26 mouse cellular contexts compared by ENCODE assay signal in the genomic region with DNA sequence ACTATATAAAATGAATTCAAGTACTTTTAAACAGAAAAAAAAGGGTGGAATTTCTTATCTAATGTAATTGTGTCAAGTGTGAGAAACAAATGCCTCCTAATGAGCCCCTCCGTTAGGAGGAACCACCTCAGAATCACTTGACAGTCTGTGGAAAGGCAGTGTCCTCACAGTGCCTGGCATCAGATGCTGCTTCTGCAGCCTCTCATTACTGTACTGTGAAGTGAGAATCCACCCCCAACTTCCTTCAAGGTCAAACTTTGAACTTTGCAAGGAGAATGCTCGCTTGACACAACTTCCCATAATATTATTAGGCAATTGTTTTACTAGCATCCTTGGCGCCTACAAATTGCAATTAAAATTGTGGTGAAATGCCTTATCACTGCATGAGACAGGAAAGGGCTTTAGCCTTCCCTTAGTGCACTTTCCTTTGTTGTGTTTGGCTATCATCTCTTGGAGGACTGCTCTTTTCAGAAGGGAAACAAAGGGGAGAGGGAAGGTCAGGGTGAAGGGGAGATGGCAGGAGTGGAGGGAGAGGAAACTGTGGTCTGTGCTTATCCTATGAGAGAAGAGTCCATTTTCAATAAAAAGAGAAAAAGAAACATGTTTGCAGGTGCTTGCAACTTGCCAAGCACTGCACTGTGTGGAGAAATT. TPM values are rescaled to one million over a fixed set of nuclear protein-coding genes. Genes with fewer than 3 reads are reported as not detected.
DNase-seq lines count a peak whose midpoint lies in the region; ATAC-seq and TF ChIP-seq lines count a peak whose summit lies in the region.
"Had no signal": no experiment of that assay in that cellular context is flagged by ENCODE, and none has a peak within 500 bp of the region (broad histone marks: within the 10 kb centered on the region; RNA-seq: fewer than 3 reads in every experiment).

No protein-coding gene starts in this region.

- H3K36me3 ChIP-seq in heart, embryonic 10.5 days, result no peaks in the 10 kb centered on the region
- H3K36me3 ChIP-seq in lung, embryonic 14.5 days (ENCODE audit: insufficient read depth), result no peaks in the 10 kb centered on the region
- H3K36me3 ChIP-seq: hindbrain, embryonic 12.5 days; limb, embryonic 10.5 days; lung, embryonic 15.5 days; midbrain, embryonic 15.5 days had no signal

- no peak overlapping the region for H3K4me3 ChIP-seq in heart, embryonic 10.5 days
- no peak overlapping the region for H3K4me3 ChIP-seq in lung, embryonic 14.5 days (ENCODE audit: low read depth, low read length)
- H3K4me3 ChIP-seq: hindbrain, embryonic 12.5 days; limb, embryonic 10.5 days; lung, embryonic 15.5 days; midbrain, embryonic 15.5 days had no signal

- no peaks in the 10 kb centered on the region for H3K9me3 ChIP-seq in heart, embryonic 10.5 days
- no peaks in the 10 kb centered on the region for H3K9me3 ChIP-seq in lung, embryonic 14.5 days (ENCODE audit: low read depth, low read length)
- H3K9me3 ChIP-seq: hindbrain, embryonic 12.5 days; limb, embryonic 10.5 days; lung, embryonic 15.5 days; midbrain, embryonic 15.5 days had no signal

- TF ChIP-seq CTCF in lung, embryonic 14.5 days (IDR thresholded peaks at IDR 0.05; ENCODE audit: low read depth), result no peak

- peaks cover 10% of the 10 kb centered on the region for H3K4me1 ChIP-seq in heart, embryonic 10.5 days
- H3K4me1 ChIP-seq in lung, embryonic 14.5 days (ENCODE audit: insufficient read depth), result no peaks in the 10 kb centered on the region
- H3K4me1 ChIP-seq: hindbrain, embryonic 12.5 days; lung, embryonic 15.5 days; midbrain, embryonic 15.5 days had no signal

- no peaks in the 10 kb centered on the region for H3K27me3 ChIP-seq in heart, embryonic 10.5 days (ENCODE audit: insufficient read depth, poor library complexity, severe bottlenecking)
- H3K27me3 ChIP-seq in lung, embryonic 14.5 days (ENCODE audit: insufficient read depth, low read length), result no peaks in the 10 kb centered on the region
- H3K27me3 ChIP-seq: hindbrain, embryonic 12.5 days; lung, embryonic 15.5 days; midbrain, embryonic 15.5 days had no signal

- 0 out of 2 replicates have a peak, but pooled peaks have one; percentile 37 for ATAC-seq in lung, embryonic 14.5 days (ENCODE audit: insufficient read depth)
- ATAC-seq: activated CD4-positive, CD25-positive, alpha-beta regulatory T cell, adult 4 months; midbrain, embryonic 15.5 days had no signal

- no peak for DNase-seq in heart, embryonic 10.5 days (ENCODE audit: low spot score)
- DNase-seq in heart, postnatal 25 days (ENCODE audit: low spot score), result no peak
- DNase-seq in lung, embryonic 14.5 days, result no peak
- DNase-seq in lung, postnatal 36 days, result no peak
- DNase-seq in heart, postnatal 10 days, result peak; percentile 18 to 21
- DNase-seq in left cerebral cortex, adult 8-10 months (ENCODE audit: low spot score in 2 of 2), result no peak
- DNase-seq in right cerebral cortex, postnatal 25 days, result no peak
- DNase-seq: adrenal gland, postnatal 14 days; cerebellum, adult 11-12 months; cerebellum, postnatal 25 days; gastrocnemius, postnatal 10 days; layer of hippocampus, postnatal 36 days; retina, postnatal 1 day; thymus, adult 2 months had no signal

- H3K4me2 ChIP-seq in lung, embryonic 14.5 days, result no peak overlapping the region
- H3K4me2 ChIP-seq: hindbrain, embryonic 12.5 days; lung, embryonic 15.5 days; midbrain, embryonic 15.5 days had no signal

- 0 out of 2 replicates have a peak overlapping the region, but pooled peaks have one; percentile 43 for H3K27ac ChIP-seq in heart, embryonic 10.5 days
- no peak overlapping the region for H3K27ac ChIP-seq in lung, embryonic 14.5 days (ENCODE audit: low read depth)
- H3K27ac ChIP-seq: hindbrain, embryonic 12.5 days; limb, embryonic 10.5 days; lung, embryonic 15.5 days; midbrain, embryonic 15.5 days had no signal

- intact Hi-C loops in heart, postnatal 25 days (cut with DNase I), result no loop called here
- intact Hi-C loops in heart, postnatal 10 days (cut with DNase I), result no loop called here

- WGBS in heart, embryonic 10.5 days, result 29% methylated on average over 3 of the region's 3 CpGs
- whole genome bisulfite sequencing in lung, embryonic 14.5 days, result 50% methylated on average over 3 of the region's 3 CpGs

- H3K9ac ChIP-seq in lung, embryonic 14.5 days, result no peak overlapping the region
- H3K9ac ChIP-seq: hindbrain, embryonic 12.5 days; lung, embryonic 15.5 days; midbrain, embryonic 15.5 days had no signal

RNA-seq across cellular contexts. Expression of a gene that starts 5.3 kb away (rescaled TPM):
- 1.7 and 2.9 TPM in 2 replicates for polyA plus RNA-seq in heart, embryonic 10.5 days (2016; fragmentation: Nextera tagmentation; extraction: Ambion mirVana)
- total RNA-seq in heart, postnatal 25 days (2021), result 1 to 10 TPM; 1.5 to 1.6 TPM
- polyA plus RNA-seq in lung, embryonic 14.5 days (2014; fragmentation: Nextera tagmentation; extraction: Ambion mirVana), result 0.30 TPM in 1 of 2 replicates, not detected in the other
- 1 to 10 TPM; 1.3 to 2.2 TPM for total RNA-seq in heart, postnatal 10 days (2021)
- not detected for total RNA-seq in left cerebral cortex, adult 8-10 months (2022)
- total RNA-seq: layer of hippocampus, postnatal 36 days; megakaryocyte, adult 5-6 weeks; neutrophil, adult 5-6 weeks had no signal
- polyA plus RNA-seq: activated CD4-positive, CD25-positive, alpha-beta regulatory T cell, adult 4 months; C2C12; frontal cortex, adult 2 months; intestine, embryonic 14.5 days; large intestine, adult 2 months; midbrain, embryonic 15.5 days had no signal

RNA-seq across cellular contexts. Expression of a gene that starts 23.1 kb away (rescaled TPM):
- polyA plus RNA-seq in heart, embryonic 10.5 days (2016; fragmentation: Nextera tagmentation; extraction: Ambion mirVana), result 0.17 TPM in 1 of 2 replicates, not detected in the other
- total RNA-seq in heart, postnatal 25 days (2021), result not detected
- polyA plus RNA-seq in lung, embryonic 14.5 days (2014; fragmentation: Nextera tagmentation; extraction: Ambion mirVana), result 0.14 and 0.62 TPM in 2 replicates
- not detected for total RNA-seq in heart, postnatal 10 days (2021)
- total RNA-seq in left cerebral cortex, adult 8-10 months (2022), result not detected
- total RNA-seq: adrenal gland, postnatal 14 days; gastrocnemius, postnatal 10 days; layer of hippocampus, postnatal 36 days; megakaryocyte, adult 5-6 weeks had no signal
- polyA plus RNA-seq: activated CD4-positive, CD25-positive, alpha-beta regulatory T cell, adult 4 months; C2C12; forebrain, embryonic 11.5 days; frontal cortex, adult 2 months; hindbrain, embryonic 12.5 days; limb, embryonic 10.5 days; midbrain, embryonic 15.5 days had no signal

Comparison
In these comparisons a context has a peak if more than half of its experiments do, and no peak if none do; other contexts are left out.
1. DNase-seq: peak in heart, postnatal 10 days (2 of 2); none in heart, embryonic 10.5 days (single experiment), heart, postnatal 25 days (single experiment), lung, embryonic 14.5 days (single experiment), lung, postnatal 36 days (single experiment), left cerebral cortex, adult 8-10 months (0 of 2) and right cerebral cortex, postnatal 25 days (single experiment).